Mouse (Mus musculus) MEL (cell line): ENCODE results near the gene Smug1. TPM values are rescaled to one million over a fixed set of nuclear protein-coding genes. Genes with fewer than 3 reads are reported as not detected.

ENCODE experiments used
- DNase-seq: peaks from one replicate; pipeline ENCODE4 v3.0.0; 2011; ENCODE audit warnings: low read depth, low spot score
- H3K27ac ChIP-seq: 2 replicates; pipeline ENCODE4 v1.5.1; 2012; ENCODE audit warnings: low read depth, mild to moderate bottlenecking, control low read depth, low read length, moderate library complexity; ENCODE audit not compliant: control insufficient read depth
- H3K27me3 ChIP-seq, 2 experiments: fragments of 150-350 bp in 1 of 2; sonication (generic) in 1 of 2; 2 replicates each; pipeline ENCODE4 v1.6.1; 2012; ENCODE audit warnings: low read length in 2 of 2, mild to moderate bottlenecking in 2 of 2, improper control_type of control experiment in 1 of 2, moderate library complexity in 1 of 2; ENCODE audit not compliant: insufficient read depth in 2 of 2, control insufficient read depth in 1 of 2
- H3K36me3 ChIP-seq, 2 experiments: 2 replicates each; pipeline ENCODE4 v1.6.1; 2012 to 2014; ENCODE audit warnings: low read length in 2 of 2, improper control_type of control experiment in 1 of 2, inconsistent platforms in 1 of 2, mild to moderate bottlenecking in 1 of 2; ENCODE audit not compliant: insufficient read depth in 2 of 2, control insufficient read depth in 1 of 2
- H3K4me1 ChIP-seq, 2 experiments: fragments of 150-350 bp in 1 of 2; sonication (generic) in 1 of 2; 2 replicates each; pipeline ENCODE4 v1.6.1; 2012; ENCODE audit warnings: low read length in 2 of 2, improper control_type of control experiment in 1 of 2, mild to moderate bottlenecking in 1 of 2; ENCODE audit not compliant: insufficient read depth in 2 of 2, control insufficient read depth in 1 of 2
- H3K4me3 ChIP-seq, 2 experiments: fragments of 150-350 bp in 1 of 2; sonication (generic) in 1 of 2; 2 replicates each; pipeline ENCODE4 v1.5.1; 2012; ENCODE audit warnings: low read depth in 2 of 2, low read length in 2 of 2, mild to moderate bottlenecking in 2 of 2, moderate library complexity in 2 of 2, control low read depth in 1 of 2, improper control_type of control experiment in 1 of 2; ENCODE audit not compliant: control insufficient read depth in 1 of 2, insufficient read depth in 1 of 2
- H3K79me2 ChIP-seq: 2 replicates; pipeline ENCODE4 v1.6.1; 2012; ENCODE audit warnings: mild to moderate bottlenecking, low read length, moderate library complexity; ENCODE audit not compliant: control insufficient read depth, poor library complexity, insufficient read depth
- H3K9ac ChIP-seq: 2 replicates; pipeline ENCODE4 v1.6.1; 2012; ENCODE audit warnings: low read depth, mild to moderate bottlenecking, control low read depth, low read length, moderate library complexity; ENCODE audit not compliant: control insufficient read depth, poor library complexity, severe bottlenecking
- H3K9me3 ChIP-seq: fragments of 150-350 bp; sonication (generic); replicated peaks from 2 replicates; pipeline ENCODE4 v1.6.1; 2012; ENCODE audit warnings: mild to moderate bottlenecking, low read length, improper control_type of control experiment, moderate library complexity; ENCODE audit not compliant: insufficient read depth
- BHLHE40 ChIP-seq: IDR thresholded peaks from 2 replicates; pipeline ENCODE4 v1.6.1; 2012; ENCODE audit warnings: low read depth, mild to moderate bottlenecking, inconsistent platforms, low read length, improper control_type of control experiment, borderline replicate concordance
- CHD1 ChIP-seq: IDR thresholded peaks from 2 replicates; pipeline ENCODE4 v1.6.1; 2012; ENCODE audit warnings: low read depth, mild to moderate bottlenecking, inconsistent platforms, low read length, improper control_type of control experiment
- CHD2 ChIP-seq: IDR thresholded peaks from 2 replicates; pipeline ENCODE4 v1.6.1; 2011; ENCODE audit warnings: low read length, improper control_type of control experiment
- CTCF ChIP-seq, 3 experiments: IDR thresholded peaks in 2 of 3; conservative IDR thresholded peaks in 1 of 3; 2 replicates each; pipeline ENCODE4 v1.5.1; 2011 to 2012; ENCODE audit warnings: low read length in 3 of 3, low read depth in 2 of 3, mild to moderate bottlenecking in 2 of 3, improper control_type of control experiment in 1 of 3, inconsistent platforms in 1 of 3, mixed read lengths in 1 of 3, moderate library complexity in 1 of 3; ENCODE audit not compliant: control insufficient read depth in 1 of 3, insufficient read depth in 1 of 3, poor library complexity in 1 of 3, severe bottlenecking in 1 of 3
- E2F4 ChIP-seq: IDR thresholded peaks from 2 replicates; pipeline ENCODE4 v1.6.1; 2011; ENCODE audit warnings: low read depth, low read length, improper control_type of control experiment, borderline replicate concordance
- ELF1 ChIP-seq: IDR thresholded peaks from 2 replicates; pipeline ENCODE4 v1.6.1; 2014; ENCODE audit warnings: low read depth, mild to moderate bottlenecking, inconsistent platforms, low read length, improper control_type of control experiment, moderate library complexity
- ETS1 ChIP-seq: IDR thresholded peaks from 2 replicates; pipeline ENCODE4 v1.6.1; 2012; ENCODE audit warnings: low read depth, mild to moderate bottlenecking, inconsistent platforms, low read length, improper control_type of control experiment, moderate library complexity
- GATA1 ChIP-seq: IDR thresholded peaks from 2 replicates; pipeline ENCODE4 v1.6.1; 2011; ENCODE audit warnings: low read depth, low read length, improper control_type of control experiment
- MAFK ChIP-seq: IDR thresholded peaks from 2 replicates; pipeline ENCODE4 v1.6.1; 2011; ENCODE audit warnings: low read depth, mild to moderate bottlenecking, low read length, improper control_type of control experiment, borderline replicate concordance
- MAX ChIP-seq: IDR thresholded peaks from 2 replicates; pipeline ENCODE4 v1.6.1; 2011; ENCODE audit warnings: low read length, improper control_type of control experiment
- MXI1 ChIP-seq: IDR thresholded peaks from 2 replicates; pipeline ENCODE4 v1.6.1; 2011; ENCODE audit warnings: mild to moderate bottlenecking, low read depth, low read length, improper control_type of control experiment
- NELFE ChIP-seq: IDR thresholded peaks from 2 replicates; pipeline ENCODE4 v1.6.1; 2011; ENCODE audit warnings: low read depth, low read length, improper control_type of control experiment
- NRF1 ChIP-seq: IDR thresholded peaks from 2 replicates; pipeline ENCODE4 v1.6.1; 2014; ENCODE audit warnings: low read depth, mild to moderate bottlenecking, inconsistent platforms, low read length, improper control_type of control experiment, moderate library complexity; ENCODE audit not compliant: poor library complexity, insufficient read depth, severe bottlenecking
- POLR2A ChIP-seq, 2 experiments: IDR thresholded peaks; 2 replicates each; pipeline ENCODE4 v1.6.1; 2011 to 2012; ENCODE audit warnings: low read length in 2 of 2, mild to moderate bottlenecking in 2 of 2, control low read depth in 1 of 2, improper control_type of control experiment in 1 of 2, low read depth in 1 of 2, moderate library complexity in 1 of 2; ENCODE audit not compliant: control insufficient read depth in 1 of 2, insufficient read depth in 1 of 2, poor library complexity in 1 of 2
- POLR2AphosphoS2 ChIP-seq: IDR thresholded peaks from 2 replicates; pipeline ENCODE4 v1.6.1; 2011; ENCODE audit warnings: low read length, improper control_type of control experiment
- POLR2AphosphoS5 ChIP-seq: IDR thresholded peaks from 2 replicates; pipeline ENCODE4 v1.6.1; 2012; ENCODE audit warnings: low read depth, borderline replicate concordance, mild to moderate bottlenecking, inconsistent platforms, low read length, moderate library complexity, mixed read lengths
- RAD21 ChIP-seq: IDR thresholded peaks from 2 replicates; pipeline ENCODE4 v1.6.1; 2011; ENCODE audit warnings: mild to moderate bottlenecking, low read depth, low read length, improper control_type of control experiment
- RCOR1 ChIP-seq: IDR thresholded peaks from 2 replicates; pipeline ENCODE4 v1.6.1; 2012; ENCODE audit warnings: low read depth, mild to moderate bottlenecking, inconsistent platforms, low read length, improper control_type of control experiment
- SIN3A ChIP-seq: IDR thresholded peaks from 2 replicates; pipeline ENCODE4 v1.6.1; 2012; ENCODE audit warnings: low read length, improper control_type of control experiment, inconsistent platforms
- SMC3 ChIP-seq: IDR thresholded peaks from 2 replicates; pipeline ENCODE4 v1.6.1; 2011; ENCODE audit warnings: low read depth, low read length, improper control_type of control experiment
- TCF12 ChIP-seq: IDR thresholded peaks from 2 replicates; pipeline ENCODE4 v1.6.1; 2014; ENCODE audit warnings: low read depth, mild to moderate bottlenecking, inconsistent platforms, low read length, improper control_type of control experiment, moderate library complexity
- UBTF ChIP-seq: IDR thresholded peaks from 2 replicates; pipeline ENCODE4 v1.6.1; 2012; ENCODE audit warnings: low read depth, mild to moderate bottlenecking, inconsistent platforms, low read length, improper control_type of control experiment, moderate library complexity, borderline replicate concordance; ENCODE audit not compliant: insufficient read depth
- ZC3H11A ChIP-seq: IDR thresholded peaks from 2 replicates; pipeline ENCODE4 v1.6.1; 2012; ENCODE audit warnings: low read depth, mild to moderate bottlenecking, inconsistent platforms, low read length, improper control_type of control experiment
- ZKSCAN1 ChIP-seq: IDR thresholded peaks from 2 replicates; pipeline ENCODE4 v1.6.1; 2012; ENCODE audit warnings: low read depth, mild to moderate bottlenecking, inconsistent platforms, low read length, improper control_type of control experiment, moderate library complexity
- ZNF384 ChIP-seq: IDR thresholded peaks from 2 replicates; pipeline ENCODE4 v1.6.1; 2012; ENCODE audit warnings: low read depth, mild to moderate bottlenecking, inconsistent platforms, low read length, improper control_type of control experiment
- polyA plus RNA-seq, 2 experiments: library from polyadenylated mRNA; stranded (reverse) in 1 of 2; unstranded in 1 of 2; fragments of >175 nt in 1 of 2; fragments of >200 nt in 1 of 2; gene quantifications; 2 replicates each; pipeline versions ENCODE4 v1.2.1 to v1.2.4; 2012; ENCODE audit warnings: low replicate concordance in 2 of 2, low read depth in 1 of 2; ENCODE audit not compliant: insufficient read length in 2 of 2, insufficient read depth in 1 of 2, missing spikeins in 1 of 2
- total RNA-seq: library from RNA; depleted of rRNA; stranded (reverse); fragments of 300-350 nt; gene quantifications from 2 replicates; pipeline ENCODE4 v1.2.3, GENCODE M21; 2012

The Smug1 gene
- total and polyA plus RNA-seq, 3 experiments: 4.6 to 5.2 TPM; not detected in 1

GRCm38 (mm10) chr15:103156890-103157289 lies 10.0 kb downstream of the Smug1 start:
- no peak overlapping the region for H3K4me3 ChIP-seq
- H3K27me3 ChIP-seq: no peaks in the 10 kb centered on the region
- H3K79me2 ChIP-seq: no peaks in the 10 kb centered on the region; the same call in 1 of the 2 replicates
- peaks cover 0 to 12% of the 10 kb centered on the region in 2 experiments; a peak in 2 of 4 replicates for H3K36me3 ChIP-seq
- no peak for TF ChIP-seq CHD1
- no peak for TF ChIP-seq POLR2A (IDR thresholded peaks at IDR 0.05; ENCODE audit: control insufficient read depth in 1 of 2, insufficient read depth in 1 of 2, low read depth in 1 of 2, low read length in 2 of 2, poor library complexity in 1 of 2)
- TF ChIP-seq ZC3H11A: no peak
- no peak for TF ChIP-seq GATA1
- no peak for TF ChIP-seq NRF1
- no peak for TF ChIP-seq E2F4
- TF ChIP-seq NELFE: no peak
- no peak for TF ChIP-seq MAX
- no peak for TF ChIP-seq SIN3A
- no peak for DNase-seq
- H3K9me3 ChIP-seq: no peaks in the 10 kb centered on the region
- no peak overlapping the region for H3K27ac ChIP-seq
- H3K4me1 ChIP-seq: peaks cover 3 to 20% of the 10 kb centered on the region in 2 experiments
- H3K9ac ChIP-seq: no peak overlapping the region

- no peak overlapping the region for H3K4me3 ChIP-seq
- DNase-seq: no peak
- peaks cover 0 to 13% of the 10 kb centered on the region in 2 experiments; a peak in 2 of 4 replicates for H3K36me3 ChIP-seq
- no peaks in the 10 kb centered on the region; the same call in 1 of the 2 replicates for H3K79me2 ChIP-seq
- H3K4me1 ChIP-seq: peaks cover 3 to 20% of the 10 kb centered on the region in 2 experiments
- TF ChIP-seq MAX: no peak
- no peak for TF ChIP-seq MXI1
- no peak for TF ChIP-seq ZKSCAN1
- TF ChIP-seq SIN3A: no peak
- TF ChIP-seq BHLHE40: no peak
- TF ChIP-seq UBTF: no peak
- no peak for TF ChIP-seq CTCF (IDR thresholded peaks at IDR 0.05 in 2 of 3, conservative IDR thresholded peaks at IDR 0.05 in 1 of 3; ENCODE audit: control insufficient read depth in 1 of 3, insufficient read depth in 1 of 3, low read depth in 2 of 3, low read length in 3 of 3, poor library complexity in 1 of 3, severe bottlenecking in 1 of 3)
- TF ChIP-seq RCOR1: no peak
- no peak for TF ChIP-seq SMC3
- no peak for TF ChIP-seq ETS1
- TF ChIP-seq MAFK: no peak
- no peak for TF ChIP-seq RAD21
- TF ChIP-seq POLR2AphosphoS5: no peak
- TF ChIP-seq ELF1: no peak
- no peak for TF ChIP-seq NRF1
- TF ChIP-seq TCF12: no peak
- TF ChIP-seq ZNF384: no peak
- no peak for TF ChIP-seq POLR2AphosphoS2
- TF ChIP-seq CHD2: no peak
- H3K9me3 ChIP-seq: no peaks in the 10 kb centered on the region
- H3K27ac ChIP-seq: no peak overlapping the region
- no peak overlapping the region for H3K9ac ChIP-seq
- H3K27me3 ChIP-seq: no peaks in the 10 kb centered on the region
These were observed 11.2 kb downstream of the Smug1 start for GRCm38 (mm10) chr15:103155366-103156321.
